Mouse (Mus musculus): ENCODE results near the gene Rhbdf2.

DNA sequence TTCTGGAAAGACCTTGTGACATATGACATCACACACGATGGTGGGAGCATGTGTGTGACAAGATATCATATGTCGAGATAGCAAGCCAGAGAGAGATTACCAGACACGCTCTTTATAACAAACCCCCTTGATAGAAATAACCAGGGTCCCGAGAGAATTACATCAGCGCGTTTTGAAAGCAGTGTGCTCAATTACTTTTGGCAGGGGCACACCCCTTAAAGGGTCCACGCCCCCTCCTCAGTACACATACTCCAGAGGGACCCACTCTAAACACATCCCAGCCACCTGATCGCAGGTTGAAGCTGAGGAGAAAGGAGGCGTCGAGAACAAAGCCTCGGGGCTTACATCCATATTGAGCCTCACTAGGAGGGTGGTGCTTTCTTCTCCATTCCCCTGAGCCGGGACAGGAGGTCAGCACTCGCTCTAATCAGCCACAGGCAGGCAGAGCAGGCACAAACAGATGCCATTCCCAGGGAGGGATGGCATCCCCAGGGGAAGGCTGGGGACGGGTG is 37.7 kb downstream of the Rhbdf2 start:
- TF ChIP-seq CHD2 (IDR thresholded peaks at IDR 0.05; ENCODE audit: low read depth, low read length) = no peak
- no peak for TF ChIP-seq HCFC1 (IDR thresholded peaks at IDR 0.05; ENCODE audit: borderline replicate concordance, insufficient read depth, low read length)
- TF ChIP-seq ZNF384 (IDR thresholded peaks at IDR 0.05; ENCODE audit: low read depth, low read length) = no peak

Measured in ES-E14 (cell line).